Mouse (Mus musculus): Measurements from ENCODE around the gene S100a1. TPM values are rescaled to one million over a fixed set of nuclear protein-coding genes. Genes with fewer than 3 reads are reported as not detected.

The S100a1 gene
- total RNA-seq, 2 experiments from 2014 or later, result 91.9 to 92.5 TPM

DNA sequence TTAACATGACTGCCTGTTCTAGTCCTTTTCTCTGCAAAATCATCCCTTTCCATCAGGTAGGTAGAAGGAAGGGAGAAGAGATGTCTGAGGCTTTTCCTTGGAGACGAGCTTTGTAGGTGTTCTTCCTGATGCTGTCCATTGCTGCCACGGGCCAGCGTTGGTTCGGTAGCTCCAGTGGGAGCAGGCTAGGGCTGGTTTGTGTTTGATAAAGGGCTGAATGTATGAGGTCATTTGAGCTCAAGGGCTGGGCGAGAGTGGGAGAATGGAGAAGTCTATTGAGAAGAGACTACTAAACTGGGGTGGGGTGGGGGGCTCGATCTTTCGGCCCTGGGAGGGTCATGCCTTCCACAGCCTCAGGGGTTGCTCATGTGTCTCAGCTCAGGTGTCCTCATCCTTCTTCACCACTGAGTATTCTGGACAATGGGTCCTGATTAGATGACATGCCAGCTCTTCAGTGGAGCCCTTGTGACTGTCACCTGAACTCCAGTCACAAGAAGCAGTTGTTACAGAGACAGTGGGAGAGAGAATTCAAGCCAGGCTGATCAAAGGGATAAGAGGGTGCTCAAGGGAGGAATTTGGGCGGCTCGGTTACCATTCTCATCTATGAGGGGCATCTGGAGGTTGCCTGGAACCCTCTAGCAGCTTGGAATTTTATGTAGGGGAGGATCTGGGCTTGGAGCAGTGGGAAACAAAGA is 1.1 kb downstream of the S100a1 start:
- no peak for DNase-seq (ENCODE audit: low spot score in 2 of 2)

DNA sequence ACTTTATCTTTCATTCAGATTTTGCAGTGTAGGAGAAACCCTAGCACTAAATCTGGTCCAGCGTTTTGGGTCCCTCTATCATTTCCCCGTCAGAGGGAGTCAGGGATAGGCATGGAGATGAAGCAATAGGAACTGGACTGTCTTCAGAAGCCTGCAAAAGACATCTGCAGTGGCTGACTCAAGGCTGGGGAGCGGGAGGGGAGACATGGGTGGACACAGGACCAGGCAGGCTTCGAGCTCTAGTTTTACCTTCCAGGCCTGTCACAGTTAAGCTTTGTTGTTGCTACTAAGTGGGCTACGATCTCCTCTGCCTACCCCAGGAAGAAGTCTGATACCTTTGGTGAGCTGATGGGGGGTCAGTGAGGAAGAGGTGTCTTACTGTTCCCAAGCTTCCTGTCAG is 1.9 kb downstream of the S100a1 start:
- DNase-seq (ENCODE audit: low spot score in 2 of 2), result no peak

DNA sequence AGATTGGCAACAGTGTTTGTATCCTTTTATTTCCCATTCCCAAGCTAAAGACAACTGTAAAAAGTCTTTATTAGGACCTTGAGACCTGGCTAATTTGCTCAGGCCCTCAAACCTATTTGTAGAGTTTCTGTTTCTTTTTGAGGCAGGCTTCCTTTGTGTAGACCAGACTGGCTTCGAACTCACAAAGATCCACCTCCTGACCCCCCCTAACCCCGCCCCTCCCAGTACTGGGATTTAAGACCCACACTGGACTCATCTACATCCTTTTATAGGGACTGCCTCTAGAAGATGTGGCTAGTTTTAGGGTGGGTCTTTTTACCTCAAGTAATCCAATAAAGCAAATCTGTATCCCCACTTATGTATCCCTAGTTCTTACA is 4.5 kb downstream of the S100a1 start:
- DNase-seq (ENCODE audit: low spot score in 2 of 2), result no peak

DNA sequence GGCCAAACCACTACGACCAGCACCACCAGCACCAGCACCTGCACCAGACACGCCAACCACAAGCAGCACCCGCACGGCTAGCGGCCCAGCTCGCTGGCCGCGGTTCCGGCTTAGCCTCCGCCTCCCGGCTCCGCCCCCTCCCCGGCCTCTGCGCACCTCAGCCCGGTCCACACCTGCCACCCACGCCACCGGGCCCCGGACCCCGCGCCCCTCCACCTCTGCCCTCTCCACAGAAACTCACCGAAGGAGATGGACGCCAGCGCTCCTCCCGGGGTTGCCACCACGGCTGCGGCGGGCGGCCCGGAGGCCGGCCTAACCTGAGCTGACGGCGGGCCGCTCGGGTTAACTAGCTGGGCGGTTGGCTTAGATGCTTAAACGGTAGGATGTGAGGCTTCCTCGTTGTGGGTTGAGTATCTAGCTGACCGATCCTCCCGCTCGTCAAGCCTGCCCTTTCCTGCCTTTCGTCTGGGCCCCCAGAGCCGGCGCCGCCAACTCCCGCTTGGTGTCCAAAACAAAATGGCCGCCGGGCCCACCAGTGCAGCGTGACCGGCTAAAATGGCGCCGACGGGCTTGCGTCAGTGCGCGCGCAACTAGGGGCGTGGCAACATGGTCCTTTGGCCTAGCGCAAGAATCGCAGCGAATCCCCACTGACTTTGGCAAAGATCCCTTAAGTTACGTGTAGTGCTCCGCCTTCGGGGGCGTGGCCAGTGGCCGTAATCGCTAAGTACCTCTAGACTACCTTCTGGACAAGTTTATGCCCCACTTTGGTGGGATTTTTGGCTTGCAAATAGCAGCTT is 5.0 kb downstream of the S100a1 start, which contains the start of gene Chtop:
Chtop (minus strand) TSS at position 549 of the 797 bp plus-strand sequence.
- DNase-seq (ENCODE audit: low spot score in 2 of 2), result peak; percentile 99 to 100

DNA sequence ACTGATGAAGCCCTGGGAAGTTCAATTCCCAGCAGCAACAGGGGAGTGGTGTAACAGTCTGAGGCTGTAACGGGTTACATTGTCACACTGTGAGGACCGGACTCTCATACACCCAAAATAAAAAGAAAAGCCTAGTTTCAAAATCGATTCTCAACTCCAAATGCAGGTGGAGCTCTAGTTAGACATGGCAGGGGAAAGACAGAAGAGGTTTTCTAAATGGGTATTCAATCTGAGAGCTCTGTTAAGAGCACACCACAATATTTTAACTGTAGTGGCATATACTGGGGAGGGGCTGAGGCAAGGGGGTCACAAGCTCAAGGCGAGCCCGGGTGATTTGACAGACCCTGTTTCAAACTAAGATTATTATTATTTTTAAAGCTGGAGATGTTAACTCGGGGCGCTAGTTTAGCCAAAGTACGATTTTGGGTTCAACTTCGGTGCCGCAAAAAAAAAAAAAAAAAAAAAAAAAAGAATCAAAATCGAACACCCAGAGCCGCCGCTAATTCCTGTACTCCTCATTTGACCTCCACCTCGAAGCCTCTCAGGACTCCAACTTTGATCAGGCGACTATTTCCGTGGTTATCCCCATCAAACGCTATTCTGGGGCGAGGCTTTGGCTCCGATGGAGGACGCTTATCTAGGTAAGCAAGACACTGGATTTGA is 5.8 kb downstream of the S100a1 start:
- DNase-seq (ENCODE audit: low spot score in 2 of 2), result no peak

DNA sequence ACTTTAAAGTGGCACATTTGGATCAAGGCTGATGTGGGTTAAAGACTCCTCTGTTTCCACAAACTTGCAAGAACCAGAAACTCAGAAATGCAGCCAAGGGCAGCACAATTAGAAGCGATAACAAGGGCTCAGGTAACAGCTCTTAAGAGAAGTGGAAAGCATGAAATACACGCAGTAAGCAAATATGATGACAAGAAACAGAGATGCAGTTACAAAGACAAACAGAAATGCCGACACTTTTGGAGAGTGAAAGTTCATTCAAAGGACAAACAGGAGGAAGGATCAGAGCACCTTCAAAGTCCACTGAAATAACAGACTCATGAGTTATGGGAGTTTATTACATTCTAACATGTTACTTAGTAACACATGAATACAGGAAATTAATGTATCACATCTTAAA is 7.8 kb downstream of the S100a1 start:
- no peak for DNase-seq (ENCODE audit: low spot score in 2 of 2)

DNA sequence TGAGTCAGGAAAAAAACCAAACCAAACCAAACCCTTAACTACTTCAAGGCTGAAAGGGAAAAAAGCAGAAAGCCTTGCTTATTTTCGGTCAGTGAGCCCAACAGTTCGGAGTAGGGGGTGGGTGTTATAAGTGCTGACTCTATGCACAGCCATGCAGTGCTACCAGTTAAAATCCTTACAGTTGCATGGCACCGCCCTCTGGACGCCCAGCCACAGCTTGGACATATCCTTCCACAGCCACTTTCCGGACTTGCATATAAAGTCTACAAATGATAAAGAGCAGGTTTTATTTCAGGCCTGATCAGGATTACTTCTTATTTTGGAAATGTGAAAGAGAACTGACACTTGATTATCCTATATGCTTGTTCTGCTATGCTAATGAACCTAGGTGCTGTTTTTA is 9.0 kb downstream of the S100a1 start:
- no peak for DNase-seq (ENCODE audit: low spot score in 2 of 2)

DNA sequence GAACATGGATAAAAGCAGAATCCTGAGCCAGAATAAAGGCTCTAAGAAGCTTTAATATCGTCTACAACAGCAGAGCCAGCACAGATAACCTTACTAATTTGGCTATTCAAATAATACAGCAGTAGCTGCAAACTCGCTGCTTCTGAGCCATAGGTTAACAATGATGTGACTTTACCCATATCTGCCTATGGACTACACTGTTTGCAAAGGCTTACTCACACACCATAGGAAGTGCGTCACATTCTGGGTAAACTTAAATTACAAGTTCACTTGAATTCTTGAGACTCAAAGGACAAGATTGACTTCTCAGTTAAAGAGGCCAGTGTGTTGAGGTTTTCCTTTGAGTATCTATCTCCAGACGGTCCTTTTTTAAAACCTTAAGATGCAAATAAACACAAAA is 10.7 kb downstream of the S100a1 start:
- no peak for DNase-seq (ENCODE audit: low spot score in 2 of 2)

DNA sequence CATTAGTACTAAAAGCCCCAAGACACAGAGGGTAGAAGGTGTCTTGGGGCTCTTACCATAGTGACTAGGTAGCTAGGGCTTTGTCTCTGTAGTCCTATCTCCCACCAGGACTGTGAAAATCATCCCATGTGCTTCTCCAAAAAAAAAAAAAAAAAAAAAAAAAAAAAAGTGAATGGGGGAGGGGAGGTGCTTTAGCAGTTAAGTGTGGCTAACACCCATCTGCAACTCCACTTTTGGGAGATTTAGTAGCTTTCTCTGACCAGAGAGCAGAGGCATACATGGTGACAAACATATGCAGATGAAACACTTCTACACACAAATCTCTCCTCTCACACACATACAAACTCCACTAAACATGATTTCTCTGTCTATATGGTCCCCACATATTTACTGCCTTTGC is 16.6 kb downstream of the S100a1 start:
- DNase-seq (ENCODE audit: low spot score in 2 of 2), result no peak

DNA sequence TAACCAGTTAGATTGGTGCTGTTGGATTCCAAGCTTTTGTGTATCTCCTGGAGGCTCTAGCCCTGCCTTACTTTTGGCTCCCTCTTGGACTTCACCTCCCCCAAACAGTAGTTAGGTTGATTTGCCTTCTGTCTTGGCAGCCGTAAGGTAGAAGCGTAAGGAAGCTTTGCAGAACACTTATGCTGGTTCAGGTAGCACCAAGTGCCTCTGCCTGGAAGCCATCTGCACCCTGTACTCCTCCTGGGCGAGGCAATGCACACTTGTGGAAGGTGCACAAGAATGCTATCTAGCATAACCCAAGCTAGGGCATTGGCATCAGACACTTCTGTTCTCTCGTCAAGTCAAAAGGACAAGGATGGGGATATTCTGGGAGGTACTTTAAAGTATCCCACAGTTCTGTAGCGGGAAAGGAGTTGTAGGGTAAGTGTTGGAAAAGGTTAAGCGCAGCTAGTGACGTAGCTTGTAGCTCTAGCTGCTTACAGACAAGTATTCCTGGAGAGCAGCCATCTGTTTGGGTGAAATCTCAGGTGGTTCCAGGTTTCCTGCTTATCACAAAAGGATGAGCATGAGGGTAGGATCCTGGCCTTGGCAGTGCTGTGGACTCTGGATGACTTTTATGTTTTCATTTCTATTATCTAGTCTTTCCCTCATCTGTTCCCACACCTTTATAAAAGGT is 18.2 kb downstream of the S100a1 start:
- no peak for DNase-seq (ENCODE audit: low spot score in 2 of 2)

DNA sequence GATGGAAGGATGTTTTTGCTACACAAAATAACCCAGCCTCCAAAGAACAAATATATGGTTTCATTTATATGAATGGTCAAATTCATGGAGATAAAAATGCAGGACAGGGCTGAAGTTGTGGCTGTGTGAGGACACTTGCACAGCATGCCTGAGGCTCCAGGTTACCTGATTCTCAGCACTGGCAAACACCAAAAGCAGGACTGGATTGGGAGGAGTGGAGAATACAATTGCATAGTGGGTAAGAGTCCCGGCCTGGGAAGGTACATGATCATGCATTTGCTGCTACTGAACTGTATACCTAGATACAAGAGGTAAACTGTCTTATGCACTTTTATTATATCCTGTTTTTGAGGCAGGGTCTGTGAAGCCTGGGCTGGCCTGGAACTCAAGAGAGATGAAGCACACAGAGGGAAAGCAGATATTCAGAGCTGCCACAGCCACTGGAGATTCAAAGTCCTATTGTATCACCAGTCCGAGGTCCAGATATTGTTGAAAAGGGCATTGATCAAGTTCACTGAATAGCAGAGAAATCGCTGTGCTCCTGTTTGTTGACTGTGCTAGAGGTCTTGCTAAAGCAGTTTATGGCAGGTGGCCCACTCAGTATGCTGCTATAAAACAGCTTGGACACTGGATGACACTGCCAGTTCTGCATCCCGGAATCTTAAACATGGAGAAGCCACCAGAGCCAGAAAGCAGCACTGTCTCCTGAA is 20.2 kb downstream of the S100a1 start:
- no peak for DNase-seq (ENCODE audit: low spot score in 2 of 2)

DNA sequence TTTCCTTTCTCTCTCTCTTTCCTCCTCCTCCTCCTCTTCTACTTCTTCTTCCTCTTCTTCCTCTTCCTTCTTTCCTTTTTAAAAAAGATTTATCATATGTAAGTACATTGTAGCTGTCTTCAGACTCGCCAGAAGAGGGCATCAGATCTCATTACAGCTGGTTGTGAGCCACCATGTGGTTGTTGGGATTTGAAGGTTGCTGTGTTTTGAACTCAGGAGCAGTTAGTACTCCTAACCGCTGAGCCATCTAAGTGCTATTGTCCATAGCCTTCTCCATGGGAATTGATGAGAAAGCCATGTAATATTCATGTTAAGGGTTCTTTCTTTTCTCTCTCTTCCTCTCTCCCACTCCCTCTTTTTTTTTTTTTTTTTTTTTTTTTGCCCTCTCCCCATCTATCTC is 22.8 kb downstream of the S100a1 start:
- peak in 1 of 2 experiments; percentile 58 for DNase-seq (ENCODE audit: low spot score in 2 of 2)

DNA sequence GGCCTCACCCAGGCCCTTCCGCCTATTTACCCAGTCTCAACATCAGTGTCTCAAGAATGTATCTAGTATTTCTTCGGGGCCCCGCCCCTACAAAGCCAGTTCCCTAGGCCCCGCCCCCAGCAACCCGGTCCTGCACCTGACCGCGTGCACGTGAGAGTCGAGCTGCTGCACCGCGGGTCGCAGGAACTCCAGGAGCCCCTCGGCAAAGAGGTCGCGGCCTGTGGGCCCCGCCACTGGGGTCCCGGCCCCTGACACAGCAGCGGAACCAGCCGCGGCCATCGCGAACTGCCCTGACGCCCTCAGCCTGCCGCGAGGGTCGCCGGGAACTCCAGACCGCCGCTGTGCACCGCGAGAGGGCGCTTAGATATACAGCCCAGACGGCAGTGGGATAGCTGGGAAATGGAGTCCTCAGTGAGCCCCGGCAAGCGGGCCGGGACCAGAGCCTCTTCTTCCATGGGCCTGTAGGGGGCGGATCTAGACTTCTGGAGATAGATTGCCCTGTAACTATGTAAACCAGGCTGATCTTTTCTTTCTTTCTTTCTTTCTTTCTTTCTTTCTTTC is 23.4 kb downstream of the S100a1 start, which contains the start of gene Snapin:
Snapin (minus strand) TSS at position 338 of the 561 bp plus-strand sequence.
- peak; percentile 95 to 96 for DNase-seq (ENCODE audit: low spot score in 2 of 2)

DNA sequence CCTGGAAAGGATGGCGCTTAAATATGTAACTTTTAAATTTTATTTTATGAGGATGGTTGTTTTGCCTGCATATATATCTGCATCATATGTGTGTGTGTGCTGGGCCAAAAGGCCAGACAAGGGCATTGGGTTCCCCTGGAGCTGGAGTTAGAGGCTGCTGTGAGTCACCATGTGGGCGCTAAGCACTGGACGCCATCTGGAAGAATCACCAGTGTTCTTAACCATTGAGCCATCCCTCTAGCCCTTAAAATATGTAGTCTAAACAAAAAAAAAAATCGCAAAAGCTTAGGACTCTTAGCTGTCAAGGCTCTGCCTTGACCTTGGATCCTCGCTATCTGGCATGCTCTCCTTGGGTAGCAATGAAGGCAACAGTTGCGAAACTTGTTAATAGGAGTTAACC is 25.6 kb downstream of the S100a1 start:
- DNase-seq (ENCODE audit: low spot score in 2 of 2), result no peak

DNA sequence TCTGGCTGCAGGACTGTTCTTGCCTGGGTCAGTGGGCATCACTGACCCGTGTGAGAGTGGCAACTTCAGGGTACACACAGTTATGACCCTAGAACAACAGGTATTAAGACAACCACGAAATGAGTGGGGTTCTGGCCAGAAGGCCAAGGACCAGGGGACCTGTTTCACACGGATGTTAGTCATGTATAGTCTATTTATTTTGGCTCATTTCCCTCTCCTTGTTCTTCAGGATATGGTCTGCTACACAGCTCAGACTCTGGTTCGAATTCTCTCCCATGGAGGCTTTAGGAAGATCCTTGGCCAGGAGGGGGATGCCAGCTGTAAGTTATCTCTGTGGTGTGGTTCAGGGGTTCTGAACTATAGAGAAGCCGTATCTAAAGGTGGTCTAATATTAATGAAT is 27.2 kb downstream of the S100a1 start:
- no peak for DNase-seq (ENCODE audit: low spot score in 2 of 2)

DNA sequence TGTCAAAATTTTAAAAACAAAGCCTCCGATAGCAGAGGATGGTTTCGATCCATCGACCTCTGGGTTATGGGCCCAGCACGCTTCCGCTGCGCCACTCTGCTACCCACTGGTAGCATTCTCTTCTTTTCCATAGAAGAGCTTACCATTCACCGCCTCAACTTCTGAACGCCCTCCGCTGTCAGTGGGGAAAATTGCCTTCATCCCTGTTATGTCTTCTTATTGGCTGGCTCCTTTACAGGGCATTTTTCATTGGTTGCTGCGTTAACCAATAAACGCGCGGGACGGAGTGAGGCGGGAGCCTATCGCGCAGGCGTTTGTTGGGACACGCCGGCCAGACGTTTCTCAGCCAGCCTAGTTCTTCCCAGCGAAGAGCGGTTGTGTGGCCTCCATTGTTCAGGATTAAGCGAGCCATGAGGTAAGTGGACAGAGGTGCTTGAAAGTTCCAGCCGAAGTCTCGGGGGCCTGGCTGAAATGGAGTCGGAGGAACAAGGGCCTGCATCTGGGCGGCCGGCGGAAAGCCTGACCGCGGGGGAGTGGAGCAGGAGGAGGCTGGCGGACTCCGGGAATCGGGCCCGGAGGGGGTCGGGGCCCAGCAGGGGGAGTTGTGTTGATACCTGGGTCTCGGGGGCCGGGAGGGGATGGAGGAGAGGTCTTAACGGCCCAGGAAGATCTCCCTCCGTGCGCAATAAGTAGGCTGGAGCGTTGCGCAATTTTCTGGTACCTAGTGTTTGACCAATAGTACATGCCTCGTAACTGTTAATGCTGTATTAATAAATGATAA is 38.2 kb downstream of the S100a1 start, which contains the start of gene Ilf2:
Ilf2 (plus strand) TSS at position 296 of the 781 bp plus-strand sequence.
- peak; percentile 96 to 98 for DNase-seq (ENCODE audit: low spot score in 2 of 2)

DNA sequence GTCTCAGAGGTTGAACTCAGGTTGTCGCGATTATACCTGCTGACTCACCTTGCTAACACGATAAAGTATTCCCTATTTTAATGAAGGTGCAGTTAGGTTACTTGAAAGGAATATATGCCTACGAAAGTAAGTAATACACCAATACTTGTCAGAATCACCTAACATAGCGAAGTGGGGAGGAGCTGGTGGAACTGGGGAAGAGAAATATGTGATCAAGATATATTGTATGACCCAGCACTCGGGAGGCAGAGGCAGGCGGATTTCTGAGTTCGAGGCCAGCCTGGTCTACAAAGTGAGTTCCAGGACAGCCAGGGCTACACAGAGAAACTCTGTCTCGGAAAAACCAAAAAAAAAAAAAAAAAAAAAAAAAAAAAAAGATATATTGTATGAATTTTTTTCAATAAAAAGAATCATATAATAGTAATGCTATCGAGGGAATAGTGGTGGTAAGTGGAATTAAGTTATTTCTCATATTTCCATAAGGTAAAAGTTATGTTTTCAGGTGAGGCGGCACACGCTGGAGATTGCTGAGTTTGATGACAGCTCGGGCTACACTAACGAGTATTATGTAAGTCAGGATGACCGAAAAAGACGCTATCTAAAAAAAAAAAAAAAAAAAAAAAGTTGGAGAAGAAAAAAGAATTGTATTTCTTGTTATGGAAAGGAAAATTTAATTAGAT is 38.9 kb downstream of the S100a1 start:
- no peak for DNase-seq (ENCODE audit: low spot score in 2 of 2)

DNA sequence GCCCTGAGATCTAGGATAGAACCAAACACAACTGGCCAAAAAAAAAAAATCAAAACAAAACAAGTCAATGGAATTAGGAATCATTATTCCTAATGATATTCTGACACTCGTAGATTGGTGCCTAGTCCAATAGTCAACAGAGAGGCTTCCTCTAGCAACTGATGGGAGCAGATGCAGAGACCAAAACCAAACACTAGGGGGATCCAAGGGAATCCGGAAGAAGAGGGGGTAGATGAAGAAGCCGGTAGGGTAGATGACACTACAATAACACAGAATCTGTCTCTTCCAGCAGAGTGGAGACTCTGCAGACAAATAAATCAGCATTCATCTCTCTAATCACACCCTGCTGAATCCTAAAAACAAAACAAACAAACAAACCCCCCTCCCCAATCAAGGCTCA is 42.0 kb downstream of the S100a1 start:
- no peak for DNase-seq (ENCODE audit: low spot score in 2 of 2)

All from layer of hippocampus, postnatal 14 days (tissue).